Mouse (Mus musculus) erythroblast, embryonic 14.5 days (primary cell): ENCODE results near the gene Gm3002.
"Not testable (repeated sequence)": the region's sequence is repeated elsewhere in the genome, so short reads cannot be mapped to it uniquely, and the experiment has no call there.

Experiments used
- GATA1 ChIP-seq: IDR thresholded peaks from 2 replicates; pipeline ENCODE4 v1.6.1; 2012; ENCODE audit warnings: low read length, inconsistent platforms, mixed read lengths
- TAL1 ChIP-seq: IDR thresholded peaks from 3 replicates; pipeline ENCODE4 v1.6.1; 2012; ENCODE audit warnings: low read length, inconsistent platforms, mixed read lengths

GRCm38 (mm10) chr14:3883872-3884271 lies 74.0 kb downstream of the Gm3002 start, which contains the start of gene Gm2916:
- not testable (repeated sequence) for TF ChIP-seq GATA1, TAL1
